Mouse (Mus musculus) MEL (cell line): ENCODE data around the gene Rph3al.

ENCODE experiments used
- CTCF ChIP-seq, 3 experiments: IDR thresholded peaks in 2 of 3; conservative IDR thresholded peaks in 1 of 3; 2 replicates each; pipeline ENCODE4 v1.5.1; 2011 to 2012; ENCODE audit warnings: low read length in 3 of 3, low read depth in 2 of 3, mild to moderate bottlenecking in 2 of 3, improper control_type of control experiment in 1 of 3, inconsistent platforms in 1 of 3, mixed read lengths in 1 of 3, moderate library complexity in 1 of 3; ENCODE audit not compliant: control insufficient read depth in 1 of 3, insufficient read depth in 1 of 3, poor library complexity in 1 of 3, severe bottlenecking in 1 of 3
- E2F4 ChIP-seq: IDR thresholded peaks from 2 replicates; pipeline ENCODE4 v1.6.1; 2011; ENCODE audit warnings: low read depth, low read length, improper control_type of control experiment, borderline replicate concordance
- ELF1 ChIP-seq: IDR thresholded peaks from 2 replicates; pipeline ENCODE4 v1.6.1; 2014; ENCODE audit warnings: low read depth, mild to moderate bottlenecking, inconsistent platforms, low read length, improper control_type of control experiment, moderate library complexity
- ETS1 ChIP-seq: IDR thresholded peaks from 2 replicates; pipeline ENCODE4 v1.6.1; 2012; ENCODE audit warnings: low read depth, mild to moderate bottlenecking, inconsistent platforms, low read length, improper control_type of control experiment, moderate library complexity
- GATA1 ChIP-seq: IDR thresholded peaks from 2 replicates; pipeline ENCODE4 v1.6.1; 2011; ENCODE audit warnings: low read depth, low read length, improper control_type of control experiment
- JUND ChIP-seq: IDR thresholded peaks from 2 replicates; pipeline ENCODE4 v1.6.1; 2011; ENCODE audit warnings: low read depth, mild to moderate bottlenecking, improper control_type of control experiment, low read length
- MAX ChIP-seq: IDR thresholded peaks from 2 replicates; pipeline ENCODE4 v1.6.1; 2011; ENCODE audit warnings: low read length, improper control_type of control experiment
- MEF2A ChIP-seq: IDR thresholded peaks from 2 replicates; pipeline ENCODE4 v1.6.1; 2014; ENCODE audit warnings: low read depth, mild to moderate bottlenecking, inconsistent platforms, low read length, improper control_type of control experiment; ENCODE audit not compliant: poor library complexity, insufficient replicate concordance, severe bottlenecking; ENCODE audit errors: extremely low read depth
- NRF1 ChIP-seq: IDR thresholded peaks from 2 replicates; pipeline ENCODE4 v1.6.1; 2014; ENCODE audit warnings: low read depth, mild to moderate bottlenecking, inconsistent platforms, low read length, improper control_type of control experiment, moderate library complexity; ENCODE audit not compliant: poor library complexity, insufficient read depth, severe bottlenecking
- POLR2A ChIP-seq, 2 experiments: IDR thresholded peaks; 2 replicates each; pipeline ENCODE4 v1.6.1; 2011 to 2012; ENCODE audit warnings: low read length in 2 of 2, mild to moderate bottlenecking in 2 of 2, control low read depth in 1 of 2, improper control_type of control experiment in 1 of 2, low read depth in 1 of 2, moderate library complexity in 1 of 2; ENCODE audit not compliant: control insufficient read depth in 1 of 2, insufficient read depth in 1 of 2, poor library complexity in 1 of 2
- SMC3 ChIP-seq: IDR thresholded peaks from 2 replicates; pipeline ENCODE4 v1.6.1; 2011; ENCODE audit warnings: low read depth, low read length, improper control_type of control experiment
- USF1 ChIP-seq: IDR thresholded peaks from 2 replicates; pipeline ENCODE4 v1.6.1; 2014; ENCODE audit warnings: low read depth, mild to moderate bottlenecking, inconsistent platforms, low read length, improper control_type of control experiment, moderate library complexity
- ZMIZ1 ChIP-seq: IDR thresholded peaks from 2 replicates; pipeline ENCODE4 v1.6.1; 2012; ENCODE audit warnings: low read depth, mild to moderate bottlenecking, inconsistent platforms, low read length, improper control_type of control experiment, moderate library complexity
- ZNF384 ChIP-seq: IDR thresholded peaks from 2 replicates; pipeline ENCODE4 v1.6.1; 2012; ENCODE audit warnings: low read depth, mild to moderate bottlenecking, inconsistent platforms, low read length, improper control_type of control experiment

- no peak for TF ChIP-seq POLR2A (IDR thresholded peaks at IDR 0.05; ENCODE audit: control insufficient read depth in 1 of 2, insufficient read depth in 1 of 2, low read depth in 1 of 2, low read length in 2 of 2, poor library complexity in 1 of 2)
- TF ChIP-seq JUND = no peak
- no peak for TF ChIP-seq E2F4
- no peak for TF ChIP-seq NRF1
- TF ChIP-seq SMC3 = no peak
- TF ChIP-seq MEF2A = no peak
- no peak for TF ChIP-seq CTCF (IDR thresholded peaks at IDR 0.05 in 2 of 3, conservative IDR thresholded peaks at IDR 0.05 in 1 of 3; ENCODE audit: control insufficient read depth in 1 of 3, insufficient read depth in 1 of 3, low read depth in 2 of 3, low read length in 3 of 3, poor library complexity in 1 of 3, severe bottlenecking in 1 of 3)
- TF ChIP-seq ZMIZ1 = no peak
- TF ChIP-seq ELF1 = no peak
- no peak for TF ChIP-seq GATA1
- no peak for TF ChIP-seq ZNF384
- no peak for TF ChIP-seq ETS1
- peak; percentile 82 for TF ChIP-seq USF1
- TF ChIP-seq MAX = no peak
These were observed 145.7 kb downstream of the Rph3al start for GRCm38 (mm10) chr11:75792535-75792934.
